Mouse (Mus musculus): ENCODE results near the gene Map4k5. TPM values are rescaled to one million over a fixed set of nuclear protein-coding genes. Genes with fewer than 3 reads are reported as not detected.

The Map4k5 gene
- 65.7 TPM for polyA plus RNA-seq (2021)

- ChIA-PET CTCF (interaction anchor here (1.1 to 1.5 kb wide), 4 partner anchors 36 to 159 kb away, joined by 3 read pairs; no protein-coding TSS in a partner anchor), POLR2A (interaction anchor here (0.6 to 1.1 kb wide), 2 partner anchors 87 to 135 kb away, joined by 3 read pairs; no protein-coding TSS in a partner anchor)
- H3K27me3 ChIP-seq = no peaks in the 10 kb centered on the region
- DNase-seq (ENCODE audit: low read depth, low spot score) (no peak), ATAC-seq (peak; percentile 86)
- TF ChIP-seq CTCF (IDR thresholded peaks at IDR 0.05) = peak; percentile 100
- in situ Hi-C loops (cut with MboI; ENCODE audit: low pct_unique_long_range_greater_than_20kb) = loop anchor here (25.0 kb wide), 1 partner anchor 530 kb away; the partner anchor contains the start of genes Arf6, Gm9887 and Nemf
Observed at GRCm38 (mm10) chr12:69892371-69893251, at the start of gene Map4k5, which contains the start of gene Atl1. Gene Map4k5 (minus strand): TSS chr12:69893200. Gene Atl1 (plus strand): TSS chr12:69892614.

GRCm38 (mm10) chr12:69941655-69942329, 48.8 kb upstream of the Map4k5 start:
- in situ Hi-C loops (cut with MboI; ENCODE audit: low pct_unique_long_range_greater_than_20kb) = loop anchor here (25.0 kb wide), 1 partner anchor 996 kb away; the partner anchor contains the start of gene Actr10
- no peak for TF ChIP-seq CTCF (IDR thresholded peaks at IDR 0.05)
- no peak for ATAC-seq
- no peaks in the 10 kb centered on the region for H3K27me3 ChIP-seq
- no peak for DNase-seq (ENCODE audit: low read depth, low spot score)
- ChIA-PET POLR2A (interaction anchor here (0.9 to 1.0 kb wide), 2 partner anchors 10 to 21 kb away, joined by 3 read pairs; no protein-coding TSS in a partner anchor), CTCF (interaction anchor here (0.9 kb wide), 1 partner anchor 10 kb away, joined by 3 read pairs; no protein-coding TSS in a partner anchor)

GRCm38 (mm10) chr12:69939291-69939690, 46.3 kb upstream of the Map4k5 start:
- POLR2A ChIA-PET = no interaction called here
- no peak for ATAC-seq

DNA sequence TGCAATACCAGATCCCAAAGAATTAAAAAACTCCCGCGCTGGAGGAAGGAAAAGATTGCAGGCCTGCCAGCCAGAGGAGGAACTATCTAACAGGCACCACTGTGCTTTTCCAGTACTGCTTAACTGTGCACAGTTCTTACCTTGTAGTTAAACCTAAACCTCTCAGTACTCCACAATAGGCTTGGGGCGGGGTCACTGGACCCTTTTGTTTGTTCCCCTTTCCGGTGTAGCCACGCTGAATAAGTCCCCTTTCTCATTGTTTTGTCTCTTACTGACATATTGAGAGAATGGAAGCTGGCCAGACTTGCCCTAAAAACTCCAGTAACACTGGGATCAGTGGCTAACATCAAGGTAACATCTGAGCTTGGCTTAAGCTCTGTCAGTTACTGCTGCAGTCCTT, 44.7 kb upstream of the Map4k5 start:
- TF ChIP-seq CTCF (IDR thresholded peaks at IDR 0.05) = no peak
- no peaks in the 10 kb centered on the region for H3K27me3 ChIP-seq
- ATAC-seq = no peak
- in situ Hi-C loops (cut with MboI; ENCODE audit: low pct_unique_long_range_greater_than_20kb) = loop anchor here (25.0 kb wide), 1 partner anchor 1000 kb away; the partner anchor contains the start of gene Actr10
- DNase-seq (ENCODE audit: low read depth, low spot score) = no peak
- ChIA-PET CTCF (interaction anchor here (0.7 to 1.1 kb wide), 3 partner anchors 8 to 1032 kb away, joined by 3 read pairs; no protein-coding TSS in a partner anchor), POLR2A (no interaction called here)

More at GRCm38 (mm10) chr12:69939291-69939690, 46.3 kb upstream of the Map4k5 start:
- peak; percentile 53 for TF ChIP-seq CTCF (IDR thresholded peaks at IDR 0.05)
- DNase-seq (ENCODE audit: low read depth, low spot score) = no peak
- H3K27me3 ChIP-seq = no peaks in the 10 kb centered on the region
- CTCF ChIA-PET = interaction anchor here (0.7 kb wide), 1 partner anchor 55 kb away, joined by 3 read pairs; no protein-coding TSS in a partner anchor
- in situ Hi-C loops (cut with MboI; ENCODE audit: low pct_unique_long_range_greater_than_20kb) = loop anchor here (25.0 kb wide), 1 partner anchor 998 kb away; the partner anchor contains the start of gene Actr10

- in situ Hi-C loops (cut with MboI; ENCODE audit: low pct_unique_long_range_greater_than_20kb) = loop anchor here (5.0 to 25.0 kb wide), 2 partner anchors 216 to 1011 kb away; partner anchors contain the start of gene Actr10
- no peak for ATAC-seq
- POLR2A ChIA-PET = no interaction called here
Observed at GRCm38 (mm10) chr12:69926716-69927115, 33.7 kb upstream of the Map4k5 start.

GRCm38 (mm10) chr12:69924012-69924411, 31.0 kb upstream of the Map4k5 start:
- in situ Hi-C loops (cut with MboI; ENCODE audit: low pct_unique_long_range_greater_than_20kb) = loop anchor here (5.0 kb wide), 1 partner anchor 508 kb away; no protein-coding TSS in a partner anchor
- H3K27me3 ChIP-seq = no peaks in the 10 kb centered on the region
- DNase-seq (ENCODE audit: low read depth, low spot score) (peak; percentile 10), ATAC-seq (no peak)
- CTCF ChIA-PET = interaction anchor here (1.1 kb wide), 1 partner anchor 14 kb away, joined by 3 read pairs; no protein-coding TSS in a partner anchor
- POLR2A ChIA-PET = no interaction called here
- peak; percentile 82 for TF ChIP-seq CTCF (IDR thresholded peaks at IDR 0.05)

More at GRCm38 (mm10) chr12:69926716-69927115, 33.7 kb upstream of the Map4k5 start:
- CTCF ChIA-PET = no interaction called here
- H3K27me3 ChIP-seq = no peaks in the 10 kb centered on the region
- TF ChIP-seq CTCF (IDR thresholded peaks at IDR 0.05) = no peak
- no peak for DNase-seq (ENCODE audit: low read depth, low spot score)

- no peaks in the 10 kb centered on the region for H3K27me3 ChIP-seq
- CTCF ChIA-PET = interaction anchor here (1.1 kb wide), 1 partner anchor 15 kb away, joined by 3 read pairs; no protein-coding TSS in a partner anchor
- POLR2A ChIA-PET = no interaction called here
- no peak for ATAC-seq
- no peak for TF ChIP-seq CTCF (IDR thresholded peaks at IDR 0.05)
- DNase-seq (ENCODE audit: low read depth, low spot score) = no peak
- in situ Hi-C loops (cut with MboI; ENCODE audit: low pct_unique_long_range_greater_than_20kb) = loop anchor here (5.0 kb wide), 1 partner anchor 509 kb away; no protein-coding TSS in a partner anchor
Observed at GRCm38 (mm10) chr12:69923603-69924002, 30.6 kb upstream of the Map4k5 start.

DNA sequence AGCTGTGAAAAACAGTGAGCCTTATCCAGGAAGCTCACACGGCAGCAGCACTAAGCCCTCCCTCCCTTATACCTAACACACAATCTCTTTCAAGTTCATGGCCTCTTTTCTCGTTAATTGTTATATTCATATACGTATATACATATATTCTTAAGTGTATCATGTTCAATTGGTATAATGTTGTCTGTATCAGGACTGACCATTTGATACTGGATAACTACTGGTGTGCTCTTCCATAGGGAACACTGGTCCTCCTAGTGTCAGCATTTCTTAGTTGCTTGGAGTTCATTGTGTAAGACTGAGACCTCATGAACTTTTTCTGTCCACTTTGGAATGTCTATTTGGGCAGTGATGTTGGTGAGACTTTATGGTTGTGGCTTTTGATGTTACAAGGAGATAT, 30.1 kb upstream of the Map4k5 start:
- ATAC-seq = no peak
- ChIA-PET POLR2A (no interaction called here), CTCF (interaction anchor here (0.8 to 1.1 kb wide), 2 partner anchors 15 to 24 kb away, joined by 3 read pairs; no protein-coding TSS in a partner anchor)
- in situ Hi-C loops (cut with MboI; ENCODE audit: low pct_unique_long_range_greater_than_20kb) = loop anchor here (5.0 kb wide), 1 partner anchor 509 kb away; no protein-coding TSS in a partner anchor
- no peaks in the 10 kb centered on the region for H3K27me3 ChIP-seq
- no peak for DNase-seq (ENCODE audit: low read depth, low spot score)
- no peak for TF ChIP-seq CTCF (IDR thresholded peaks at IDR 0.05)

DNA sequence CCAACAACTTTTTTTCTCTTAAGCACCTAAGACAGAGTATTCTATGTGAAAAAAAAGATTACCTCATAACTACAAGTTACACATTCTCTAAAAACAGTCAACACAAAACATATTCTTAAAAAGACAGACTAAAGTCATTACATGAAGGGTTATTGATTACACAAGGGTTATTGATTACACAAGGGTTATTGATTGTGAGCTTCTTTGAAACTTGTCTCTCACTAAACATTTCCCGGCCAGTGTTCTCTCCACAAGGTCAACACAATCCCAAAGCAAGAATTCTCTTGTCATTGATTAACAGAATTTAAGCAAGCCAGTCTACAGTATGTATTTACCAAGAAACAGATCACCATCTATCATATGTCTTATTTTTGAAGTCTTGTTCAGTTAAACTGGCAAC, 29.1 kb upstream of the Map4k5 start:
- POLR2A ChIA-PET = no interaction called here
- DNase-seq (ENCODE audit: low read depth, low spot score) (no peak), ATAC-seq (no peak)
- TF ChIP-seq CTCF (IDR thresholded peaks at IDR 0.05) = no peak
- H3K27me3 ChIP-seq = no peaks in the 10 kb centered on the region
- in situ Hi-C loops (cut with MboI; ENCODE audit: low pct_unique_long_range_greater_than_20kb) = loop anchor here (5.0 kb wide), 1 partner anchor 510 kb away; no protein-coding TSS in a partner anchor
- CTCF ChIA-PET = interaction anchor here (0.8 kb wide), 1 partner anchor 25 kb away, joined by 3 read pairs; no protein-coding TSS in a partner anchor

Measured in Patski (cell line).